Mouse (Mus musculus): Measurements from ENCODE around the gene Zfp273. TPM values are rescaled to one million over a fixed set of nuclear protein-coding genes. Genes with fewer than 3 reads are reported as not detected.
"Not testable (repeated sequence)": the region's sequence is repeated elsewhere in the genome, so short reads cannot be mapped to it uniquely, and the experiment has no call there.

The Zfp273 gene
- polyA plus RNA-seq, 1 experiment from 2014 or later: 7.9 TPM

DNA sequence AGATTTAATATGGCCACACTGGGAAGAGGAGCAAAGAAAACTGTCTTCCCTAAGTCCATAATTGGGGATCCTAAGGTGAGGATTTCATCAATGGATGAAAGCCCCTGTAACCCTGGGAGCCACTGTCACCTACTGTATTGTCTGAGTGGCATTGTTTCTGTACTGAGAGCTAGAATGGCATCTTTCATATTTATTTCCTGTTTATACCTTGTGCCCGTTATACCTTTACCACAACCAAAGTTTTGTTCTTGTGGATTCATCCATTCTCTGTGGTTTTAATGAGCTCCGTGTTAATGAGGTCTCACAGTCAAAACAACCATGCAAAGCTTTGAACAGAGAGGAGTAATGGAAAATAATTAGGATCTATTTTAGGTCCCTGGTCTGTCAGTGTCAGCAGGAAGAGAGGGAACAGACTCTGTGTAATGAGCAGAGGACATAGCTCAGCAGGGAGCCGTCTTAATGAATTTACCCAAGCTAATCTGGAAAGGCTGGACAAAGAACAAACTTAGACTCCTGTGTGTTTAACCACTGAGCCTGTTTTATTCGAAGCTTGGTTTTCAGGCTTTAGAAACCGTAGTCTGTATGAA is 51.3 kb downstream of the Zfp273 start:
- DNase-seq (ENCODE audit: low spot score): no peak

DNA sequence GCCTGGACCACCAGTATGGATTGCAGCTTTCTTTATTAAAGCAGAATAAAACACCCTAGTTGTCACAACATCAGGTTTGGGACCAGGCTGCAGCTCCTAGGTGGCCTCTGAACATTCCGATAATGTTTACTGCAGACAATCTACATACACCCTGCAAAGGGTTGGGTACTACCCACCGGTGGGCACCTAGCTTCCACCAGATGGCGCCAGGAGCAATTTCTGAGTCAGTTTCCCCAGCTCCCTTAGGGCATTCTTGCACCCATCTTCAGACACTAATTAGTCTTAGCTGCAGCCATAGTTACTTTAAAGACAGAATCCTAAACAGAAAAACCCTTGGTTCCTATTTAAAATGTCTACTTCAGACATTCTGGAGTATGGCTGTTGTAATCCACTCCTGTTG is 54.4 kb downstream of the Zfp273 start:
- DNase-seq (ENCODE audit: low spot score): peak; percentile 25

DNA sequence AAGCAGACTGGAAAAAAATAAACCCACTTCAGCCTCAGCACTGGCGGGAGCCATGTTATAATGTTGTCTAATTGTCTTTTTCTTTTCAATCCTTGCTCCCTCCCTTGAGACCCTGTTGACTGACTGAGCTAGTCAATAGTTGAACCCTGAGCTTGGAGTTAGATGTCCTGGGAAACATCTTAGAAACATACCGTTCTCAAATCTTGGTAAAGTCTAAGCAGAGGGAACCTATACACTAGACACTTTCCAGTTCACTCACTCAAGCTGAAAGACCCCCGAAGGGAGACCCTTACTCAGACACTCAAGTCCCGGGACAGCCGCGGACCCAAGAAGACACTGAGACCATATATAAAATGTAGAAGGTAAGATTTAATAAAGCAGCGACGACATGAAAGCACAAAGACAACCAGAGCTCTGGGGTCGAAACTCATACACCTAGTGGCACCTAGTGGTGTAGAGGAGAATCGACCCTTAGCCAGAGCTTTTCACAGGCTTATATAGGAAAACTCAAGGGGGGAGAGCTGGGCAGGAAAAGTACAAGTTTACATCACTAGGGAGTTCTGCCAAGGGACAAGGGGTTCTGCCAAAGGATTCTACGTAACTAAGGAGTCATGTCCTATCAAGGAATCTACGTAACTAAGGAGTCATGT is 62.6 kb downstream of the Zfp273 start:
- not testable (repeated sequence) for DNase-seq (ENCODE audit: low spot score)

Other genes with a start within 250 kb of the Zfp273 start
- 5.0 and 5.3 TPM in 2 replicates for gene Zfp729b, start 204.0 kb upstream of the Zfp273 start, polyA plus RNA-seq (2015; fragmentation: Nextera tagmentation; extraction: Ambion mirVana)
- gene Gm49345, start 176.0 kb upstream of the Zfp273 start, polyA plus RNA-seq (2015; fragmentation: Nextera tagmentation; extraction: Ambion mirVana): not detected in 2 replicates
- gene Zfp729a, start 175.9 kb upstream of the Zfp273 start, polyA plus RNA-seq (2015; fragmentation: Nextera tagmentation; extraction: Ambion mirVana): 3.2 and 3.9 TPM in 2 replicates
- 7.8 and 9.0 TPM in 2 replicates for gene Zfp738, start 126.7 kb upstream of the Zfp273 start, polyA plus RNA-seq (2015; fragmentation: Nextera tagmentation; extraction: Ambion mirVana)
- 3.7 and 3.8 TPM in 2 replicates for gene Zfp65, start 84.6 kb upstream of the Zfp273 start, polyA plus RNA-seq (2015; fragmentation: Nextera tagmentation; extraction: Ambion mirVana)
- 7.8 and 8.5 TPM in 2 replicates for gene Zfp85, start 58.5 kb upstream of the Zfp273 start, polyA plus RNA-seq (2015; fragmentation: Nextera tagmentation; extraction: Ambion mirVana)
- gene Zfp493, start 34.0 kb upstream of the Zfp273 start, polyA plus RNA-seq (2015; fragmentation: Nextera tagmentation; extraction: Ambion mirVana): 1.1 and 1.6 TPM in 2 replicates
- 1.6 TPM in 2 replicates for gene Gm10037, start 17.4 kb downstream of the Zfp273 start, polyA plus RNA-seq (2015; fragmentation: Nextera tagmentation; extraction: Ambion mirVana)
- gene BC048507, start 49.6 kb downstream of the Zfp273 start, polyA plus RNA-seq (2015; fragmentation: Nextera tagmentation; extraction: Ambion mirVana): not detected in 2 replicates

Measured in thymus, postnatal 0 days (tissue).